18 mouse cellular contexts compared by ENCODE assay signal in the genomic region with DNA sequence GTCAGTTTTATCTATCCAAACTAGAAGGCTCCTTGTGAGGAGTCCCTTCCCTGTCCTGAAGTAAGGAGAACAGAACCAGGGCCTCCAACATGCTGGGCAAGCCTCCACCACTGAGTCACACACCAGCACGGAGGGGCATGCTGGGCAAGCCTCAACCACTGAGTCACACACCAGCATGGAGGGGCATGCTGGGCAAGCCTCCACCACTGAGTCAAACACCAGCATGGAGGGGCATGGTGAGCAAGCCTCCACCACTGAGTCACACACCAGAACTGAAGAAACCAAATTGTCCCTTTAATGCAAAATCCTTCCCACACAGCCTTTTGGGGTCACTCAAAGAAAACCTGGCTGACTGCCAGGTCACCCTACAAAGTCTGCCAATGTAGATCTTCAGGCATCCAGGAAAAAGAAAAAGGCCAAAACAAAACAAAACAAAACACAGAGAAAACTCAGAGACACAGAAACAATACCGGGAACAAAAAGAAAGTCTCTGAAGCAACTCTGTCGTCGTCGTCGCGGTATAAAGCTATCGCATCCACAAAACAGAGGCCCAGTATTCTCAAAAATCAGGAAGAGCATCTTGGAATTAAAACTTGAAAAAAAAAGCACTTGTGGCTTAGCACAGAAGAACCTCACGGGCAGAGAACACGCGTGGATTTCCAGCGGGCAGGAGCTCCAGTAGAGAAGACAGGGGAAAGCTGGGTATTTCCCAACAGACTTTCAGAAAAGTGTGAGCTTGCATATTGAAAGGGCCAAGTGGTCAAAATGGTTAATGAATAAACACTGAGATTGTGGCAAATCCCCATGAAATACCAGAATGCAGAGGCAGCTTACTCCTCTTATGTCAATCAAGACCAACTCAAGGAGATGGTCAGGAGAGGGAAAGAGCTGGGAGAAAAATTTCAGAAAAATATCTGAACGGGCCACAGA. TPM values are rescaled to one million over a fixed set of nuclear protein-coding genes. Genes with fewer than 3 reads are reported as not detected.
DNase-seq lines count a peak whose midpoint lies in the region; ATAC-seq and TF ChIP-seq lines count a peak whose summit lies in the region.
"Had no signal": no experiment of that assay in that cellular context is flagged by ENCODE, and none has a peak within 500 bp of the region (broad histone marks: within the 10 kb centered on the region; RNA-seq: fewer than 3 reads in every experiment).

No protein-coding gene starts in this region.

- H3K79me2 ChIP-seq in CH12.LX (replicated peaks; ENCODE audit: control insufficient read depth, extremely low read depth, insufficient read depth, poor library complexity, severe bottlenecking), result no peaks in the 10 kb centered on the region

- TF ChIP-seq RAD21 in CH12.LX (IDR thresholded peaks at IDR 0.05; ENCODE audit: low read depth, low read length), result no peak

- 0 out of 2 replicates have a peak overlapping the region, but pooled peaks have one; percentile 1 for H3K4me2 ChIP-seq in liver, embryonic 16.5 days (ENCODE audit: low read depth, low read length)
- H3K4me2 ChIP-seq in liver, embryonic 11.5 days, result no peak overlapping the region
- peak overlapping the region; percentile 86 for H3K4me2 ChIP-seq in CH12.LX (ENCODE audit: insufficient read depth, low read depth, poor library complexity, severe bottlenecking)
- H3K4me2 ChIP-seq in kidney, postnatal 0 days (ENCODE audit: low read length), result peak overlapping the region; percentile 13; the same call in 1 of the 2 replicates
- H3K4me2 ChIP-seq: embryonic facial prominence, embryonic 12.5 days; heart, embryonic 12.5 days; limb, embryonic 12.5 days; stomach, embryonic 15.5 days had no signal

- dilution Hi-C loops in CH12.LX (cut with MboI; ENCODE audit: extremely low pct_ligation_motif_present, extremely low pct_unique_long_range_greater_than_20kb, low sequenced_read_pairs), result no loop called here

- no peak overlapping the region for H3K27ac ChIP-seq in liver, embryonic 16.5 days (ENCODE audit: low read length)
- H3K27ac ChIP-seq in liver, embryonic 11.5 days (ENCODE audit: low read depth, low read length), result no peak overlapping the region
- no peak overlapping the region for H3K27ac ChIP-seq in CH12.LX (ENCODE audit: insufficient read depth, low read depth)
- peak overlapping the region; percentile 68 for H3K27ac ChIP-seq in kidney, postnatal 0 days
- no peak overlapping the region for H3K27ac ChIP-seq in embryonic facial prominence, embryonic 10.5 days (replicated peaks)
- H3K27ac ChIP-seq: embryonic facial prominence, embryonic 12.5 days; limb, embryonic 12.5 days; stomach, embryonic 15.5 days had no signal

- 76% methylated on average over 13 of the region's 13 CpGs for WGBS in liver, embryonic 16.5 days (ENCODE audit: insufficient replicate concordance)
- 87% methylated on average over 13 of the region's 13 CpGs for WGBS in liver, embryonic 11.5 days
- WGBS in kidney, postnatal 0 days, result 62% methylated on average over 13 of the region's 13 CpGs
- 88% methylated on average over 13 of the region's 13 CpGs for WGBS in embryonic facial prominence, embryonic 10.5 days

- H3K4me1 ChIP-seq in liver, embryonic 16.5 days (ENCODE audit: control insufficient read depth, low read depth, low read length), result peaks cover 3% of the 10 kb centered on the region
- H3K4me1 ChIP-seq in liver, embryonic 11.5 days (replicated peaks; ENCODE audit: control insufficient read depth, insufficient read depth, low read length), result no peaks in the 10 kb centered on the region
- H3K4me1 ChIP-seq in CH12.LX (ENCODE audit: control insufficient read depth in 1 of 2, insufficient read depth in 2 of 2), result peaks cover 7 to 11% of the 10 kb centered on the region in 2 experiments; a peak in 3 of 4 replicates
- H3K4me1 ChIP-seq in kidney, postnatal 0 days (replicated peaks; ENCODE audit: insufficient read depth, low read length), result no peaks in the 10 kb centered on the region
- peaks cover 11% of the 10 kb centered on the region for H3K4me1 ChIP-seq in embryonic facial prominence, embryonic 10.5 days
- H3K4me1 ChIP-seq: embryonic facial prominence, embryonic 12.5 days; heart, embryonic 12.5 days; limb, embryonic 12.5 days; megakaryocyte, embryonic 14.5 days; stomach, embryonic 15.5 days had no signal

- TF ChIP-seq CTCF in CH12.LX (conservative IDR thresholded peaks at IDR 0.05 in 1 of 2, IDR thresholded peaks at IDR 0.05 in 1 of 2; ENCODE audit: low read depth in 2 of 2, low read length in 2 of 2), result no peak
- TF ChIP-seq CTCF in kidney, postnatal 0 days (IDR thresholded peaks at IDR 0.05; ENCODE audit: low read depth), result no peak

- no peak for ATAC-seq in liver, embryonic 16.5 days (ENCODE audit: low read depth)
- no peak for ATAC-seq in liver, embryonic 11.5 days (replicated peaks; ENCODE audit: low FRiP score)
- ATAC-seq in kidney, postnatal 0 days (replicated peaks; ENCODE audit: low FRiP score, low read depth), result peak; percentile 41; the same call in 1 of the 2 replicates

- H3K9me3 ChIP-seq in liver, embryonic 16.5 days (replicated peaks; ENCODE audit: control insufficient read depth, low read length), result no peaks in the 10 kb centered on the region
- no peaks in the 10 kb centered on the region for H3K9me3 ChIP-seq in liver, embryonic 11.5 days (ENCODE audit: control insufficient read depth, low read length)
- peaks cover 2% of the 10 kb centered on the region for H3K9me3 ChIP-seq in CH12.LX (replicated peaks; ENCODE audit: low read length)
- no peaks in the 10 kb centered on the region for H3K9me3 ChIP-seq in kidney, postnatal 0 days (replicated peaks; ENCODE audit: low read length)
- no peaks in the 10 kb centered on the region for H3K9me3 ChIP-seq in embryonic facial prominence, embryonic 10.5 days
- H3K9me3 ChIP-seq: embryonic facial prominence, embryonic 12.5 days; heart, embryonic 12.5 days; stomach, embryonic 15.5 days had no signal

- no peak for TF ChIP-seq POLR2A in CH12.LX (IDR thresholded peaks at IDR 0.05; ENCODE audit: low read depth, low read length)

- TF ChIP-seq EP300 in CH12.LX (IDR thresholded peaks at IDR 0.05; ENCODE audit: low read length), result no peak

- DNase-seq in liver, embryonic 11.5 days (ENCODE audit: low spot score), result no peak
- DNase-seq in CH12.LX (ENCODE audit: extremely low read depth) (no peak), adipocyte (ENCODE audit: low spot score) (peak; percentile 16)
- no peak for DNase-seq in kidney, postnatal 0 days (ENCODE audit: low spot score)
- no peak for DNase-seq in cerebellum, adult 11 months
- DNase-seq in embryonic facial prominence, embryonic 10.5 days (ENCODE audit: low spot score), result no peak
- DNase-seq: adrenal gland, postnatal 14 days; cerebellum, postnatal 36 days; gastrocnemius, postnatal 10 days; heart, postnatal 4 days; right cerebral cortex, postnatal 4 days; thymus, postnatal 14 days had no signal

- in situ Hi-C loops in CH12.LX (cut with MboI; ENCODE audit: low pct_ligation_motif_present, low pct_unique_long_range_greater_than_20kb, low sequenced_read_pairs), result no loop called here

- H3K9ac ChIP-seq in liver, embryonic 16.5 days (ENCODE audit: low read depth, low read length), result no peak overlapping the region
- H3K9ac ChIP-seq in liver, embryonic 11.5 days (ENCODE audit: low read depth, low read length), result no peak overlapping the region
- no peak overlapping the region for H3K9ac ChIP-seq in CH12.LX (ENCODE audit: insufficient read depth, low read depth)
- no peak overlapping the region for H3K9ac ChIP-seq in kidney, postnatal 0 days (ENCODE audit: low read depth, low read length)
- H3K9ac ChIP-seq: embryonic facial prominence, embryonic 12.5 days; heart, embryonic 12.5 days; limb, embryonic 12.5 days; stomach, embryonic 15.5 days had no signal

- H3K27me3 ChIP-seq in liver, embryonic 16.5 days (ENCODE audit: control insufficient read depth, insufficient read depth, low read depth, low read length), result no peaks in the 10 kb centered on the region
- H3K27me3 ChIP-seq in liver, embryonic 11.5 days (replicated peaks; ENCODE audit: control insufficient read depth, insufficient read depth, low read length), result 0 out of 2 replicates have a peak, but pooled peaks cover 2% of the 10 kb centered on the region
- H3K27me3 ChIP-seq in CH12.LX (replicated peaks), result no peaks in the 10 kb centered on the region
- no peaks in the 10 kb centered on the region for H3K27me3 ChIP-seq in kidney, postnatal 0 days (ENCODE audit: insufficient read depth, low read length)
- H3K27me3 ChIP-seq in embryonic facial prominence, embryonic 10.5 days (replicated peaks; ENCODE audit: low read depth, poor library complexity, severe bottlenecking), result no peaks in the 10 kb centered on the region
- H3K27me3 ChIP-seq: embryonic facial prominence, embryonic 12.5 days; stomach, embryonic 15.5 days had no signal

- H3K4me3 ChIP-seq in liver, embryonic 16.5 days (ENCODE audit: low read depth, low read length), result no peak overlapping the region
- no peak overlapping the region for H3K4me3 ChIP-seq in liver, embryonic 11.5 days (ENCODE audit: low read depth, low read length)
- H3K4me3 ChIP-seq in CH12.LX (replicated peaks in 1 of 3; ENCODE audit: low read depth in 2 of 3, low read length in 2 of 3, poor library complexity in 1 of 3), result no peak overlapping the region
- H3K4me3 ChIP-seq in kidney, postnatal 0 days (replicated peaks; ENCODE audit: low read depth, low read length), result no peak overlapping the region
- H3K4me3 ChIP-seq in embryonic facial prominence, embryonic 10.5 days, result no peak overlapping the region
- H3K4me3 ChIP-seq: embryonic facial prominence, embryonic 12.5 days; heart, embryonic 12.5 days; limb, embryonic 12.5 days; megakaryocyte, embryonic 14.5 days; stomach, embryonic 15.5 days had no signal

- H3K36me3 ChIP-seq in liver, embryonic 16.5 days (ENCODE audit: control insufficient read depth, insufficient read depth), result no peaks in the 10 kb centered on the region
- H3K36me3 ChIP-seq in liver, embryonic 11.5 days (ENCODE audit: control insufficient read depth, insufficient read depth, low read length), result no peaks in the 10 kb centered on the region
- H3K36me3 ChIP-seq in CH12.LX (replicated peaks in 1 of 2; ENCODE audit: control insufficient read depth in 1 of 2, insufficient read depth in 1 of 2, low read length in 1 of 2), result no peaks in the 10 kb centered on the region
- H3K36me3 ChIP-seq in kidney, postnatal 0 days (ENCODE audit: insufficient read depth, low read length), result no peaks in the 10 kb centered on the region
- no peaks in the 10 kb centered on the region for H3K36me3 ChIP-seq in embryonic facial prominence, embryonic 10.5 days (replicated peaks)
- H3K36me3 ChIP-seq: embryonic facial prominence, embryonic 12.5 days; heart, embryonic 12.5 days; limb, embryonic 12.5 days; stomach, embryonic 15.5 days had no signal

TF ChIP-seq in CH12.LX, 34 proteins besides CTCF, POLR2A, EP300 and RAD21 (continues in another document):
- peak; percentile 71; the same call in 1 of the 2 replicates for TF ChIP-seq BHLHE40 (IDR thresholded peaks at IDR 0.05; ENCODE audit: low read depth, low read length)

RNA-seq across cellular contexts. Expression of a gene that starts 12.7 kb away (rescaled TPM):
- 6.3 and 6.4 TPM in 2 replicates for polyA plus RNA-seq in liver, embryonic 16.5 days (2015; fragmentation: Nextera tagmentation; extraction: Ambion mirVana)
- polyA plus RNA-seq in liver, embryonic 11.5 days (2014; fragmentation: Nextera tagmentation; extraction: Ambion mirVana), result 7.7 and 8.2 TPM in 2 replicates
- 2.1 and 2.4 TPM in 2 replicates for total RNA-seq in CH12.LX (2012; rRNA removed)
- 2.1 and 2.5 TPM in 2 replicates for total RNA-seq in CH12.LX (2014; rRNA removed)
- polyA plus RNA-seq in CH12.LX (2012; ENCODE audit: insufficient read length, low read depth), result 3.3 and 3.6 TPM in 2 replicates
- 23.0 and 24.1 TPM in 2 replicates for polyA plus RNA-seq in kidney, postnatal 0 days (2015; fragmentation: Nextera tagmentation; extraction: Ambion mirVana)
- 31.0 and 31.3 TPM in 2 replicates for polyA plus RNA-seq in embryonic facial prominence, embryonic 10.5 days (2016; fragmentation: Nextera tagmentation; extraction: Ambion mirVana)
